Mouse (Mus musculus) stomach, embryonic 15.5 days (tissue): ENCODE data around the gene Zfp93. TPM values are rescaled to one million over a fixed set of nuclear protein-coding genes. Genes with fewer than 3 reads are reported as not detected.
A peak's percentile ranks its signal among the peaks of the same experiment; 100 is the strongest.

ENCODE experiments used
- ATAC-seq: fragments of 200-750 bp; cut with Nextera tagmentation; 2 replicates; pipeline ENCODE4 v1.8.0; 2017; ENCODE audit warnings: low read depth, moderate number of reproducible peaks, moderate TSS enrichment; ENCODE audit not compliant: insufficient read depth, low FRiP score
- H3K27ac ChIP-seq: fragments of 300-500 bp; sonication (generic); 2 replicates; pipeline ENCODE4 v1.5.1; 2015; ENCODE audit warnings: mild to moderate bottlenecking, inconsistent platforms
- H3K27me3 ChIP-seq: fragments of 300-500 bp; sonication (generic); replicated peaks from 2 replicates; pipeline ENCODE4 v1.6.1; 2015; ENCODE audit warnings: inconsistent platforms
- H3K36me3 ChIP-seq: fragments of 300-500 bp; sonication (generic); 2 replicates; pipeline ENCODE4 v1.6.1; 2015; ENCODE audit warnings: inconsistent platforms
- H3K4me1 ChIP-seq: fragments of 300-500 bp; sonication (generic); 2 replicates; pipeline ENCODE4 v1.6.1; 2015; ENCODE audit warnings: inconsistent platforms
- H3K4me2 ChIP-seq: fragments of 300-500 bp; sonication (generic); 2 replicates; pipeline ENCODE4 v1.6.1; 2015; ENCODE audit warnings: mild to moderate bottlenecking, inconsistent platforms
- H3K4me3 ChIP-seq: fragments of 300-500 bp; sonication (generic); replicated peaks from 2 replicates; pipeline ENCODE4 v1.5.1; 2015; ENCODE audit warnings: inconsistent platforms
- H3K9ac ChIP-seq: fragments of 300-500 bp; sonication (generic); 2 replicates; pipeline ENCODE4 v1.6.1; 2015; ENCODE audit warnings: inconsistent platforms
- H3K9me3 ChIP-seq: fragments of 300-500 bp; sonication (generic); 2 replicates; pipeline ENCODE4 v1.6.1; 2016; ENCODE audit warnings: inconsistent platforms
- WGBS: fragments of 180-500 bp; shearing (Covaris S2); methylation state at CpG from one replicate; pipeline ENCODE4 v1.1.7; 2015; 5-methylcytosine and 5-hydroxymethylcytosine counted together
- polyA plus RNA-seq: library from polyadenylated mRNA; unstranded; fragments of >200 nt; fragmentation: Nextera tagmentation; extraction: Ambion mirVana; gene quantifications from 2 replicates; pipeline ENCODE4 v1.2.1, GENCODE M21; 2015

The Zfp93 gene
- polyA plus RNA-seq, 1 experiment from 2014 or later, result 7.2 TPM

DNA sequence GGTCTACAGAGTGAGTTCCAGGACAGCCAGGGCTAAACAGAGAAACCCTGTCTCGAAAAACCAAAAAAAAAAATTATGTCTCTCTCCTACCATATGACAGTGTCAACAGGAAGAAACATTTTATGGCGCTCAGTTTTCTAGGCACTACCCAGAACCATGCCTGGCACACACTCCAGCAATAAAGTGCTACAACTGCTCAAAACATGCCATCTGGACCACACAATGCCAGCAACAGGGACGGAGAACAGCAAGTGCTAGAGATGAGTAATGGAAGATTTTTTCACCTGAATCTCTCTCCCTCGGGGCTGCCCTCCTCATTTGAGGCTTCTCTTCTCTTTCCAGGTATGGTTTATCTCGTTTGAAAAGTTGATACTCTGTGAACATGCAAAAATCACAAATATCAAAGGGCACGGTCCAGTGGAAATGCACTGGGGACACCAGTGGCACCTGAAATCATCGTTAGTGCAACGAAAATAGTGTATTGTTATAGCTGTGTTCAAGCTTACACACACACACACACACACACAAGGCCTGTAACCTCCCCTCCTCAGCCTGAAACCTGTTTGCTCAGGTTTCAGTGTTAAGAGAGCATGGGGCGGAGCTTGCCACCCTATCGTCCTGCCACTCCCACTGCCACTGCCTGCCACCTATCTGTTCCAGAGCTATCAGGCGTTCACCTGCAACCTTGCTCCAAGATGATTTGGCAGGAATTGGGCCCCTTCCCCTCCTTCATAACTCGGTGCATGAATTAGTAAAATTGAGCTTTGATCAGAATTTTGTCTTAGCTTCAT, 23.0 kb downstream of the Zfp93 start:
- Histone ChIP-seq H3K36me3 (peaks cover 61% of the 10 kb centered on the region), H3K27me3 (no peaks in the 10 kb centered on the region), H3K9me3 (no peaks in the 10 kb centered on the region), H3K9ac (no peak overlapping the region), H3K4me2 (no peak overlapping the region), H3K27ac (no peak overlapping the region), H3K4me1 (no peaks in the 10 kb centered on the region; the same call in 1 of the 2 replicates), H3K4me3 (no peak overlapping the region)
- WGBS, result 77% methylated on average over 12 of the region's 12 CpGs
- ATAC-seq, result 0 out of 2 replicates have a peak, but pooled peaks have one; percentile 41

DNA sequence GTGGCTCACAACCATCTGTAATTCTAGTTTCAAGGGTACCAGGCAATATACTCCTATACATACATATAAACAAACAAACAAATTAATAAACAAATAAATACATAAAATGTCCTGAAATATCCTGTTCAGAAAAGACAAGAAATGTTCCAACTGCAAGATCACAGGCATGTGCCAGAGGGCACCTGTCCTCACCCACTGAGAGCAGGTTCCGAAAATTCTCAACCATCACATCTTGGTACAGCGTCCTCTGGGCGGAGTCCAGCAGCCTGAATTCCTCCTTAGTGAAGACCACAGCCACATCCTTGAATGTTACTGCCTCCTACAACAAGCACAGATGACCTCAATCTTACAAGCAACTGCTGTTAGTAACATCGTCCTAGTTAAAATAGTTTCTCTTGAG, 24.5 kb downstream of the Zfp93 start:
- peaks cover 56% of the 10 kb centered on the region for H3K36me3 ChIP-seq

DNA sequence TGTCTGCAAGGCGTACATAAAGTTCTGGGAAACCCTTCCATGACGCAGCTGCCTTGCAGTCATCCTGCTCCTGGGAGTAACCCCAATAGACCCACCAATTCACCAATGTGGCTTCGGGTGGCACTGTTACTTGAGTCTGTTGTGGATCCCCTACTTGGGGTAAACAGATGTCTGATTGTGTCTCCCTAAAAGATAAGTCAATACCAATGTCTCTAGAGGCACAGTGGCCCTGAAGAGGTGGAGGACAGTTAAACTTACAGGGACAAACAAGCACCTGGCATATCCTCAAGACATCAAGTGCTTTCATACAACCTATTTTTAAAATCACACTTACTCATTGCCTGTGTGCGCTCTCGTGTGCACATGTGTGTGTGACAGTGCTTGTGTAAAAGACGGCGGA, 25.2 kb downstream of the Zfp93 start:
- Histone ChIP-seq H3K27ac (no peak overlapping the region), H3K4me1 (no peaks in the 10 kb centered on the region; the same call in 1 of the 2 replicates), H3K36me3 (peaks cover 50% of the 10 kb centered on the region), H3K4me3 (no peak overlapping the region), H3K4me2 (no peak overlapping the region), H3K9ac (no peak overlapping the region), H3K9me3 (no peaks in the 10 kb centered on the region), H3K27me3 (no peaks in the 10 kb centered on the region)
- WGBS, result 95% methylated on average over 7 of the region's 7 CpGs
- ATAC-seq, result no peak

More for the DNA sequence above, 24.5 kb downstream of the Zfp93 start:
- Histone ChIP-seq H3K4me2 (no peak overlapping the region), H3K27ac (no peak overlapping the region), H3K27me3 (no peaks in the 10 kb centered on the region), H3K9ac (no peak overlapping the region), H3K4me3 (no peak overlapping the region), H3K9me3 (no peaks in the 10 kb centered on the region), H3K4me1 (no peaks in the 10 kb centered on the region; the same call in 1 of the 2 replicates)
- 95% methylated on average over 4 of the region's 4 CpGs for WGBS
- no peak for ATAC-seq

DNA sequence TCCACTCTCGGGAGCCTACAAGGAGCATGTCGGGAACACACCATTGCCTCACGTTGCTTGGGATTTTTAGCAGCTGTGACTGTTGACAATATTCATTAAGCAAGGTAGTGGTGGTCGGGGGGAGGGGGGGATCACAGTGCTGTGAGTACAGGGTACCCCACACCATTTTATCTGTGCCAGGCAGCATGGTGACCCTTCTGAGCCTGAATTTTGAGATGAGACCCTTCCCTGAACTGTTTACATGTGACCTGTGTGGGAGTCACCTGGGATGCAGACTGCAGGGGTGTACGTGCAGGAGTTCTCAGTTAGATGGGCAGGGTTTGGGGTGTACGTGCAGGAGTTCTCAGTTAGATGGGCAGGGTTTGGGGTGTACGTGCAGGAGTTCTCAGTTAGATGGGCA, 26.2 kb downstream of the Zfp93 start:
- peaks cover 42% of the 10 kb centered on the region for H3K36me3 ChIP-seq
- no peak overlapping the region for H3K4me3 ChIP-seq
- no peaks in the 10 kb centered on the region; the same call in 1 of the 2 replicates for H3K4me1 ChIP-seq
- no peak overlapping the region for H3K9ac ChIP-seq
- 94% methylated on average over 7 of the region's 7 CpGs for WGBS
- no peak overlapping the region for H3K4me2 ChIP-seq
- no peaks in the 10 kb centered on the region for H3K27me3 ChIP-seq
- H3K9me3 ChIP-seq, result no peaks in the 10 kb centered on the region
- no peak overlapping the region for H3K27ac ChIP-seq
- no peak for ATAC-seq

DNA sequence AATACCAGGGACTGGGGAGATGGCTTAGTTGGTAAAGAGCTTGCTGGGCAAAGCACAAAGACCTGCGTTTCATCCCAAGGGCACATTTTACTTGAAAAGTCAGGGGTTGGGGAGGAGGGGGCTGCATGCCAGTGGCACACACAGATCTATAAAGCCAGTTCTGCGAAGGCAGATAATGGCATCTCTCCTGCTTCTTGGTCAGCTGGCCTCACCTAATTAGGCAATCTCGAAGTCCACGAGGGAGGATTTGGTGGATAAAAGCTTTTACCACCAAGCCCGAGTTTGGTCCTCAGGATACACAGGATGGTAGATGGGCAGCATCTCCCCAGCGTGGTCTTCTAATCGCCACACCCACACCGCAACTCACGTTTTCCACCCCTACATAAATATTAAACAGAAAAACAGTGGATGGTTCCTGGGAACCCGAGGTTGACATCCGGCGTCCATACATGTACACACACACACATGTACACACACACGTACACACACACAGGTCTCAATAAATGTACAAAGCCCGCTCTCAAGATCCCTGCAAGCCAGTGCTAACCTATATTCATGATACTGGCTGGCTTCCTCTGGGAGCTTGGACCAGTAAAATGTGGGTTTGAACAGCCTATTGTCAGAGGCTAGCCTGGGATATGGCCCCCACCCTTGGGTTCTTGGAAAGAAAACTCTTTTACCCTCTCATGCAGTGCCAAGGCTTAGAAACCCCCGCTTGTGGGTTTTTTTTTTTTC, 27.3 kb downstream of the Zfp93 start:
- Histone ChIP-seq H3K4me2 (peak overlapping the region; percentile 88), H3K9me3 (no peaks in the 10 kb centered on the region), H3K4me3 (no peak overlapping the region), H3K4me1 (no peaks in the 10 kb centered on the region; the same call in 1 of the 2 replicates), H3K27me3 (no peaks in the 10 kb centered on the region), H3K36me3 (peaks cover 33% of the 10 kb centered on the region), H3K9ac (no peak overlapping the region), H3K27ac (no peak overlapping the region)
- 90% methylated on average over 15 of the region's 15 CpGs for WGBS
- no peak for ATAC-seq

DNA sequence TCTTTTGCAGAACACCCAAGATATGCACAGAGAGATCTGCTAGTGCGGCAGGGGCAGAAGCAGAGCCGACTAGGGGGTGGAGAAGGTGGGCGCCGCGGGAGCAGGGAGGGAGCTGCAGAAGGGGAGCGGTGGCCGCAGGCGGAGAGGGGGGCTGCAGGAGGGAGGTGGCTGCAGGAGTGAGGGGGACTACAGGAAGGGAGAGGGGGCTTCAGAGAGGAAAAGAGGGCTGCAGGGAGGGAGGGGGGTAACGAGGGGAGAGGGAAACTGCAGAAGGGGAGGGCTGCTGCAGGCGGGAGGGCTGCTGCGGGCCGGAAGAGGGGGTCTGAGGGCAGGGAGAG, 28.4 kb downstream of the Zfp93 start:
- ATAC-seq, result no peak
- Histone ChIP-seq H3K27ac (peak overlapping the region; percentile 95), H3K9ac (peak overlapping the region; percentile 74), H3K4me2 (peak overlapping the region; percentile 88), H3K9me3 (no peaks in the 10 kb centered on the region), H3K36me3 (peaks cover 35% of the 10 kb centered on the region), H3K4me1 (no peaks in the 10 kb centered on the region; the same call in 1 of the 2 replicates), H3K4me3 (peak overlapping the region; percentile 73), H3K27me3 (no peaks in the 10 kb centered on the region)
- WGBS, result 3% methylated on average over 12 of the region's 12 CpGs

DNA sequence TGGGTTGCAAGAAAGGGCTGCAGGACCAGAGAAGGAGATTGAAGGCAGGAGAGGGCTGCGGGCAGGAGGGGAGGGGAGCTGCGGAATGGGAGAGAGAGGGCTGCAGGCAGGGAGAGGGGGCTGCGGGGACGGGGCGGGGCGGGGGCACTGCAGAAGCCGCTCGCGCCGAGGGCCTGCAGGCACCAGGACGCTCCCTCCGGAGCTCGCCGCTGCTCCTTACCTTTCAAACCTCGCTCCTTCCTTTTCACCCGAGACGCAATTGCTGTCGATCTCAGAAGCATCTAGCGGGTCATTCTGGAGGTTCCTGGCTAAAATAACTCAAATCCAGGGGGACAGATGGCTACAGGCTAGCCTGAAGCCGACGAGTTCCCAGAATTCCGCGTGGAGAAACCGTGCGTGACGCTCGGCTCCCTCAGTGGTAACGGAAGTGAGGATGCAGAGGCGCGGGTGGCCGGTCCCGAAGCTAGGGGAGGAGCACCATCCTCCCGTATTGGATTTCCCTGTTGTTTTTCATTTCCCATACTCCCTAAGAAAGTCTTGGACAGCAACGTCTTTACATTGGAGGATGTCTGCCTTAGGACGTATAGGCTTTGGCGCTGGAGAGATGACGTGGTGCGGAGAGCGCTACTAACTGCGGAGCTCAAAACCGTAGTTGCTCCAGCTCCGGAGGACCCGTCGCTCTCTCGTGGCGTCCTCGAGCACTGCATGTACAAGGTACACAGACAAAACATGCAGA, 28.9 kb downstream of the Zfp93 start:
- peak overlapping the region; percentile 88 for H3K4me2 ChIP-seq
- H3K9me3 ChIP-seq, result no peaks in the 10 kb centered on the region
- peak overlapping the region; percentile 95 for H3K27ac ChIP-seq
- peak overlapping the region; percentile 74 for H3K9ac ChIP-seq
- H3K4me1 ChIP-seq, result no peaks in the 10 kb centered on the region; the same call in 1 of the 2 replicates
- H3K27me3 ChIP-seq, result no peaks in the 10 kb centered on the region
- H3K4me3 ChIP-seq, result peak overlapping the region; percentile 73
- under 1% methylated on average over 39 of the region's 47 CpGs for WGBS
- H3K36me3 ChIP-seq, result peaks cover 31% of the 10 kb centered on the region
- ATAC-seq, result peak; percentile 85

DNA sequence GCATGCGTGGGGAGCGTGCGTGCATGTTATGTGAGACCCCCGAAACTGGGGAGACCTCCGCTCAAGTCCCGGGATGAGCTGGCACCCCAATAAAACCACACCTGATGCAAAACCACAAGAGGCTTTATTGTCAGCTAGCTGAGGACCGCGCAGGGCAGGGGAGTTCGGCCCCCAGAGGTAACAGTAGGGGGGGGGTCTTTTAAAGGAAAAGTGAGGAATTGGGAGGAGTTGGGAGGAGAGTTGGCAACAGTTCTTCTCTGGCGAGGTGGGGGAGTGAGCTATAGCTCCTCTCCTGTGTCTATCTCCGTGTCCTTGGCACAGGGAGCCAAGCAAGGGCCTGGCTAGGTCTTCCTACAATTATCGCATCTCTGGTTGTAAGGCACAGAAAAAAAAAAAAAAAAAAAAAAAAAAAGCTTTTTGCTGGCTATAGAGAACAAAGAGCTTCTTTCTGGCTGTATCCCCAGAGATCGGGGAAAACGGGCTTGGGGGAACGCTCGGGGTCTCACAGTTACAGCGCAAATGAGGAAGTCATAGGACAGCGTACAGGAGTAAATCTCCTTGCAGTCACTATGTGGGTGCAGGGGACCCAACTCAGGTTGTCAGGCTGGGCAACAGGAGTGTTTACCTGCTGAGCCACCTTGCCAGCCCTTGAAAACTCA, 29.7 kb downstream of the Zfp93 start:
- Histone ChIP-seq H3K27ac (peak overlapping the region; percentile 95), H3K36me3 (peaks cover 25% of the 10 kb centered on the region), H3K9ac (peak overlapping the region; percentile 26; the same call in 1 of the 2 replicates), H3K4me2 (peak overlapping the region; percentile 88), H3K27me3 (no peaks in the 10 kb centered on the region), H3K4me3 (peak overlapping the region; percentile 73), H3K4me1 (no peaks in the 10 kb centered on the region; the same call in 1 of the 2 replicates), H3K9me3 (no peaks in the 10 kb centered on the region)
- ATAC-seq, result 0 out of 2 replicates have a peak, but pooled peaks have one; percentile 3
- WGBS, result 2% methylated on average over 18 of the region's 18 CpGs

DNA sequence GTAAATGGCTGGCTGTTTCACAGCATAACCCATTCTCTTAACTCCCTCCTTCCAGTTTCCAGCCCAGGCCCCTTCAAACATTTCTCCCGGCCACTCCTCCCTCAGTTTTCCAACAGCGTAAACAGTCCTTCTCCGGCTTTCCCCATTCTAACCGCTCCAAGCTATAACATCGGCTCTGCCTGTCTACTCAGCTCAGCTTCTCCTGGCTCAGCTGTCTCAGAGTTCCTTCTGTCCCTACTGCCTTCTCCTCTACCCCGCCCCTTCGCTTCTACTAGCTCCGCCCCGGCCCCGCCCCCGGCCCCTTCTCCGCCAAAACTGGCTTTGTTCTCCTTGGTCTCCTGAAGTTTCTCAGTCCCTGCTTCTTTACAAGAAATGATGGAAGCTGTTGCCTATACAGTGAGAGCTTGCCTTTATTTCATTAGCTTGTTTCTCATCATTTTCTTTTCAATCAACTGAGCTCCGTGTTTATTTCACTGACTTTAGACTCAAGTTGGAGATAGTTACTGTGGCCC, 30.6 kb downstream of the Zfp93 start, which contains the start of gene Zfp61:
Zfp61 (minus strand) TSS at position 462 of the 512 bp plus-strand sequence.
- ATAC-seq, result peak; percentile 80
- H3K27ac ChIP-seq, result peak within 1 kb of the TSS; percentile 95
- WGBS, result 1% methylated on average over 13 of the region's 13 CpGs
- no peaks in the 10 kb centered on the region for H3K9me3 ChIP-seq
- H3K36me3 ChIP-seq, result peaks cover 16% of the 10 kb centered on the region
- H3K4me3 ChIP-seq, result peak within 1 kb of the TSS; percentile 73
- H3K9ac ChIP-seq, result peak within 1 kb of the TSS; percentile 26; the same call in 1 of the 2 replicates
- H3K4me2 ChIP-seq, result peak within 1 kb of the TSS; percentile 88
- H3K27me3 ChIP-seq, result no peaks in the 10 kb centered on the region
- no peaks in the 10 kb centered on the region; the same call in 1 of the 2 replicates for H3K4me1 ChIP-seq

DNA sequence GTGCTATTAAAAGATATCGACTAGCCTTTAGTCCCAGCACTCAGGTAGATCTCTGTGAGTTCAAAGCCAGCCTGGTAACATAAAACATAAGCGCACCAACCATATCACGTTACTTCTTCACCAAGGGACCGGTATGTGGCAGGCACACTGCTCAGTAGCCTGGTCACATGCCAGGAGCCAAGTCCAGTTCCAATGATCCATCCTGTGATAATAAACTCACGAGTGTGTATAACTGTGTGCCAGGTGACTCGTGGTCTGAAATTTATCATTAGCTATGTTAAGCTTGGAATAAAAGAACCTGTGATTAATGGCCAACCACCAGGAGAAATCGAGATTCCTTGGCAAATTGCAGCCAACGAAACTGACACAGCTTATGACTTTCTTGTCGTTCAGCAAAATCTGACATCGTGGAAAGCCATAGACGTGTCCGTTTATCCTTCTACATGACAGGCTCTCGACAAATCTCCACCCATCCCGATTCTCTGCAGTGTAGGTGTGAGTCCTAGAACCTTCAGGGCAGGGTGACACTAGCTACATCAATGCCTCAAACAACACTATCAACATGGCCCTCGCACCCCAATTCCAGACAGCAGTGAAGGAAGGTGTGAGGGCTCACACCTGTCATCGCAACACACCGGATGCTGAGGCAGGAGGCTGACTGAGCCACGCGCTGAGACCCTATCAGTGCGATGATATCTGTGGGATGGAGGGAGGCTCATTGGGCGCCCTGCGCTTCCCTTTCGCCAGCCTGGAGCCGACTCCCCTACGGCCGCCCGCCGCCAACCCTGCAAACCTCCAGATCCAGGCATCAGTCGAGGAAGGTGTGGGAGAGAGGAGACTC, 45.7 kb downstream of the Zfp93 start:
- no peaks in the 10 kb centered on the region for H3K27me3 ChIP-seq
- H3K9me3 ChIP-seq, result no peaks in the 10 kb centered on the region
- ATAC-seq, result no peak; the same call in 1 of the 2 replicates
- H3K4me1 ChIP-seq, result 0 out of 2 replicates have a peak, but pooled peaks cover 5% of the 10 kb centered on the region
- H3K36me3 ChIP-seq, result peaks cover 7% of the 10 kb centered on the region
- H3K4me2 ChIP-seq, result peak overlapping the region; percentile 86
- H3K27ac ChIP-seq, result peak overlapping the region; percentile 44; the same call in 1 of the 2 replicates
- peak overlapping the region; percentile 71 for H3K9ac ChIP-seq
- peak overlapping the region; percentile 66 for H3K4me3 ChIP-seq
- WGBS, result 27% methylated on average over 29 of the region's 29 CpGs
